Mouse (Mus musculus): ENCODE data around the gene Adss.

GRCm38 (mm10) chr1:177747869-177748540 lies 48.3 kb downstream of the Adss start:
- TF ChIP-seq GATA1 (IDR thresholded peaks at IDR 0.05; ENCODE audit: low read length) (no peak), TAL1 (IDR thresholded peaks at IDR 0.05; ENCODE audit: low read length) (no peak)
